Mouse (Mus musculus) midbrain, postnatal 0 days (tissue): ENCODE results near the gene Trpm1. TPM values are rescaled to one million over a fixed set of nuclear protein-coding genes. Genes with fewer than 3 reads are reported as not detected.

ENCODE experiments used
- ATAC-seq: fragments of 200-750 bp; cut with Nextera tagmentation; 2 replicates; pipeline ENCODE4 v1.8.0; 2017; ENCODE audit warnings: moderate number of reproducible peaks, mild to moderate bottlenecking, moderate TSS enrichment, moderate library complexity; ENCODE audit not compliant: low FRiP score
- DNase-seq: peaks from one replicate; pipeline ENCODE4 v3.0.0-alpha.2; 2015; ENCODE audit warnings: low spot score
- H3K27ac ChIP-seq: fragments of 300-500 bp; sonication (generic); 2 replicates; pipeline ENCODE4 v1.5.1; 2014; ENCODE audit warnings: low read depth, mild to moderate bottlenecking, low read length, mixed read lengths
- H3K27me3 ChIP-seq: fragments of 300-500 bp; sonication (generic); 2 replicates; pipeline ENCODE4 v1.6.1; 2014; ENCODE audit warnings: low read length, control low read depth, mixed read lengths; ENCODE audit not compliant: insufficient read depth
- H3K36me3 ChIP-seq: fragments of 300-500 bp; sonication (generic); 2 replicates; pipeline ENCODE4 v1.6.1; 2014; ENCODE audit warnings: low read length, control low read depth, mixed read lengths; ENCODE audit not compliant: insufficient read depth
- H3K4me1 ChIP-seq: fragments of 300-500 bp; sonication (generic); 2 replicates; pipeline ENCODE4 v1.6.1; 2014; ENCODE audit warnings: mild to moderate bottlenecking, control low read depth, antibody characterized with exemption, low read length, mixed read lengths; ENCODE audit not compliant: insufficient read depth
- H3K4me2 ChIP-seq: fragments of 300-500 bp; sonication (generic); 2 replicates; pipeline ENCODE4 v1.6.1; 2014; ENCODE audit warnings: low read depth, mild to moderate bottlenecking, low read length, mixed read lengths; ENCODE audit not compliant: poor library complexity, severe bottlenecking
- H3K4me3 ChIP-seq: fragments of 300-500 bp; sonication (generic); 2 replicates; pipeline ENCODE4 v1.5.1; 2014; ENCODE audit warnings: low read depth, mild to moderate bottlenecking, low read length, moderate library complexity
- H3K9ac ChIP-seq: fragments of 300-500 bp; sonication (generic); replicated peaks from 2 replicates; pipeline ENCODE4 v1.6.1; 2014; ENCODE audit warnings: mild to moderate bottlenecking, low read length, moderate library complexity, mixed read lengths; ENCODE audit not compliant: poor library complexity, severe bottlenecking
- H3K9me3 ChIP-seq: fragments of 300-500 bp; sonication (generic); 2 replicates; pipeline ENCODE4 v1.6.1; 2016; ENCODE audit warnings: low read length, control low read depth
- CTCF ChIP-seq: IDR thresholded peaks from 2 replicates; pipeline ENCODE4 v1.5.1; 2016; ENCODE audit warnings: antibody characterized with exemption, mild to moderate bottlenecking
- WGBS: fragments of 180-500 bp; shearing (Covaris S2); extraction: QIAGEN DNeasy Blood & Tissue Kit; methylation state at CpG from one replicate; pipeline ENCODE4 v1.1.7; 2014; 5-methylcytosine and 5-hydroxymethylcytosine counted together
- polyA plus RNA-seq: library from polyadenylated mRNA; unstranded; fragments of >200 nt; fragmentation: Nextera tagmentation; extraction: Ambion mirVana; gene quantifications from 2 replicates; pipeline ENCODE4 v1.2.1, GENCODE M21; 2015
- total RNA-seq: library from RNA; depleted of rRNA; stranded (reverse); fragments of >200 nt; gene quantifications from 2 replicates; pipeline ENCODE4 v1.2.3, GENCODE M21; 2014

Gene Trpm1
- total and polyA plus RNA-seq, 2 experiments from 2014 or later, result 0.16 to 0.63 TPM

GRCm38 (mm10) chr7:64278526-64278925, 124.9 kb downstream of the Trpm1 start:
- H3K4me3 ChIP-seq, result no peak overlapping the region
- no peaks in the 10 kb centered on the region for H3K9me3 ChIP-seq
- H3K9ac ChIP-seq, result no peak overlapping the region
- no peaks in the 10 kb centered on the region for H3K36me3 ChIP-seq
- ATAC-seq, result no peak
- H3K27ac ChIP-seq, result no peak overlapping the region
- TF ChIP-seq CTCF, result no peak
- no peak for DNase-seq
- H3K27me3 ChIP-seq, result no peaks in the 10 kb centered on the region
- WGBS, result 95% methylated on average over 1 of the region's 1 CpGs
- H3K4me2 ChIP-seq, result no peak overlapping the region
- no peaks in the 10 kb centered on the region for H3K4me1 ChIP-seq

GRCm38 (mm10) chr7:64279548-64279947, 125.9 kb downstream of the Trpm1 start:
- no peak overlapping the region for H3K4me2 ChIP-seq
- no peak overlapping the region for H3K27ac ChIP-seq
- H3K9ac ChIP-seq, result no peak overlapping the region
- no peak for TF ChIP-seq CTCF
- no peaks in the 10 kb centered on the region for H3K27me3 ChIP-seq
- H3K4me1 ChIP-seq, result no peaks in the 10 kb centered on the region
- H3K9me3 ChIP-seq, result no peaks in the 10 kb centered on the region
- WGBS, result 85% methylated on average over 3 of the region's 3 CpGs
- H3K4me3 ChIP-seq, result no peak overlapping the region
- no peaks in the 10 kb centered on the region for H3K36me3 ChIP-seq
- ATAC-seq, result no peak
- DNase-seq, result no peak

GRCm38 (mm10) chr7:64286566-64286965, 132.9 kb downstream of the Trpm1 start:
- no peak for TF ChIP-seq CTCF
- H3K27me3 ChIP-seq, result no peaks in the 10 kb centered on the region
- no peaks in the 10 kb centered on the region for H3K36me3 ChIP-seq
- ATAC-seq, result no peak
- H3K4me1 ChIP-seq, result no peaks in the 10 kb centered on the region
- H3K27ac ChIP-seq, result no peak overlapping the region
- peak overlapping the region; percentile 93; the same call in 1 of the 2 replicates for H3K4me3 ChIP-seq
- H3K9ac ChIP-seq, result no peak overlapping the region
- no peaks in the 10 kb centered on the region for H3K9me3 ChIP-seq
- no peak for DNase-seq
- H3K4me2 ChIP-seq, result peak overlapping the region; percentile 49

GRCm38 (mm10) chr7:64287414-64288091, 133.9 kb downstream of the Trpm1 start, which contains the start of gene Mtmr10:
TSS of gene Mtmr10 (plus strand) at chr7:64287653.
- WGBS, result under 1% methylated on average over 77 of the region's 77 CpGs
- no peaks in the 10 kb centered on the region for H3K36me3 ChIP-seq
- H3K9ac ChIP-seq, result peak within 1 kb of the TSS; percentile 86
- peak within 1 kb of the TSS; percentile 62 for H3K4me2 ChIP-seq
- DNase-seq, result peak; percentile 99
- ATAC-seq, result peak; percentile 98
- H3K27me3 ChIP-seq, result no peaks in the 10 kb centered on the region
- peak; percentile 69 for TF ChIP-seq CTCF
- H3K4me1 ChIP-seq, result no peaks in the 10 kb centered on the region
- peak within 1 kb of the TSS; percentile 93 for H3K4me3 ChIP-seq
- H3K9me3 ChIP-seq, result no peaks in the 10 kb centered on the region
- H3K27ac ChIP-seq, result peak within 1 kb of the TSS; percentile 78

- Histone ChIP-seq H3K36me3 (no peaks in the 10 kb centered on the region), H3K27me3 (no peaks in the 10 kb centered on the region), H3K9me3 (no peaks in the 10 kb centered on the region), H3K9ac (no peak overlapping the region), H3K4me3 (no peak overlapping the region), H3K27ac (no peak overlapping the region), H3K4me1 (no peaks in the 10 kb centered on the region), H3K4me2 (no peak overlapping the region)
- no peak for TF ChIP-seq CTCF
- DNase-seq, result no peak
- ATAC-seq, result no peak
- 96% methylated on average over 7 of the region's 7 CpGs for WGBS
Observed at GRCm38 (mm10) chr7:64289416-64289815, 135.8 kb downstream of the Trpm1 start.

- Histone ChIP-seq H3K9ac (no peak overlapping the region), H3K27ac (no peak overlapping the region), H3K27me3 (no peaks in the 10 kb centered on the region), H3K36me3 (no peaks in the 10 kb centered on the region), H3K4me1 (no peaks in the 10 kb centered on the region), H3K4me3 (no peak overlapping the region), H3K4me2 (no peak overlapping the region), H3K9me3 (no peaks in the 10 kb centered on the region)
- TF ChIP-seq CTCF, result no peak
- DNase-seq (no peak), ATAC-seq (no peak)
- 89% methylated on average over 6 of the region's 6 CpGs for WGBS
Observed at GRCm38 (mm10) chr7:64290431-64290830, 136.8 kb downstream of the Trpm1 start.
